ENCODE assay signal across 12 mouse cellular contexts in genomic region chr5:150599301-150600294, GRCm38 (mm10). TPM values are rescaled to one million over a fixed set of nuclear protein-coding genes. Genes with fewer than 3 reads are reported as not detected.
A peak's percentile ranks its signal among the peaks of the same experiment; 100 is the strongest.
DNase-seq lines count a peak whose midpoint lies in the region; ATAC-seq and TF ChIP-seq lines count a peak whose summit lies in the region.
"Had no signal": no experiment of that assay in that cellular context is flagged by ENCODE, and none has a peak within 500 bp of the region (broad histone marks: within the 10 kb centered on the region; RNA-seq: fewer than 3 reads in every experiment).

No protein-coding gene starts in this region.

- no peak overlapping the region for H3K9ac ChIP-seq in forebrain, embryonic 13.5 days
- H3K9ac ChIP-seq: forebrain, postnatal 0 days; hindbrain, embryonic 13.5 days had no signal

- 68% methylated on average over 13 of the region's 13 CpGs for WGBS in forebrain, embryonic 10.5 days
- 73% methylated on average over 13 of the region's 13 CpGs for WGBS in forebrain, embryonic 13.5 days
- WGBS in spleen, adult 2 months: 42% methylated on average over 13 of the region's 13 CpGs

- TF ChIP-seq CTCF in spleen, adult 2 months (IDR thresholded peaks at IDR 0.05; ENCODE audit: extremely low read depth, insufficient read depth, insufficient read length, insufficient replicate concordance): no peak

- ATAC-seq in forebrain, embryonic 13.5 days: no peak
- ATAC-seq in megakaryocyte-erythroid progenitor cell, adult 5-6 weeks (replicated peaks; ENCODE audit: low FRiP score, low TSS enrichment, poor library complexity, severe bottlenecking): peak; percentile 51
- ATAC-seq: forebrain, postnatal 0 days had no signal

- H3K36me3 ChIP-seq in forebrain, embryonic 10.5 days (replicated peaks): no peaks in the 10 kb centered on the region
- no peaks in the 10 kb centered on the region for H3K36me3 ChIP-seq in forebrain, embryonic 13.5 days (ENCODE audit: poor library complexity, severe bottlenecking)
- H3K36me3 ChIP-seq in spleen, adult 2 months (ENCODE audit: control insufficient read depth, insufficient read depth, low read length): no peaks in the 10 kb centered on the region

- H3K9me3 ChIP-seq in forebrain, embryonic 10.5 days: no peaks in the 10 kb centered on the region
- no peaks in the 10 kb centered on the region for H3K9me3 ChIP-seq in forebrain, embryonic 13.5 days (replicated peaks)
- H3K9me3 ChIP-seq: hindbrain, embryonic 13.5 days had no signal

- H3K4me1 ChIP-seq in forebrain, embryonic 10.5 days: peaks cover 42% of the 10 kb centered on the region
- H3K4me1 ChIP-seq in forebrain, embryonic 13.5 days: peaks cover 21% of the 10 kb centered on the region
- H3K4me1 ChIP-seq in spleen, adult 2 months (ENCODE audit: control insufficient read depth, insufficient read depth, insufficient read length): peaks cover 18% of the 10 kb centered on the region

- no peak for TF ChIP-seq POLR2A in spleen, adult 2 months (IDR thresholded peaks at IDR 0.05; ENCODE audit: low read depth, low read length)

- no peak overlapping the region for H3K4me3 ChIP-seq in forebrain, embryonic 10.5 days
- no peak overlapping the region for H3K4me3 ChIP-seq in forebrain, embryonic 13.5 days
- peak overlapping the region; percentile 45 for H3K4me3 ChIP-seq in spleen, adult 2 months (ENCODE audit: extremely low read depth, insufficient read depth, insufficient read length)
- H3K4me3 ChIP-seq: hindbrain, embryonic 13.5 days had no signal

- peaks cover 31% of the 10 kb centered on the region for H3K27me3 ChIP-seq in forebrain, embryonic 10.5 days (ENCODE audit: poor library complexity, severe bottlenecking)
- peaks cover 12% of the 10 kb centered on the region for H3K27me3 ChIP-seq in forebrain, embryonic 13.5 days
- H3K27me3 ChIP-seq in spleen, adult 2 months (ENCODE audit: control insufficient read depth, insufficient read depth, low read length): no peaks in the 10 kb centered on the region

- 0 out of 2 replicates have a peak overlapping the region, but pooled peaks have one; percentile 16 for H3K27ac ChIP-seq in forebrain, embryonic 10.5 days
- H3K27ac ChIP-seq in forebrain, embryonic 13.5 days: no peak overlapping the region
- H3K27ac ChIP-seq in spleen, adult 2 months (ENCODE audit: insufficient read depth, low read length): peak overlapping the region; percentile 90
- H3K27ac ChIP-seq: hindbrain, embryonic 13.5 days had no signal

- no peak overlapping the region for H3K4me2 ChIP-seq in forebrain, embryonic 13.5 days
- H3K4me2 ChIP-seq: hindbrain, embryonic 13.5 days had no signal

- no peak for DNase-seq in forebrain, embryonic 10.5 days (ENCODE audit: extremely low spot score, low spot score)
- DNase-seq in spleen, adult 2 months (ENCODE audit: low read depth in 1 of 2, low spot score in 2 of 2): no peak
- DNase-seq in spleen, postnatal 4 days (ENCODE audit: low spot score in 2 of 2): no peak
- peak; percentile 67 for DNase-seq in fat pad, adult 2 months (ENCODE audit: extremely low read depth, low read depth, low spot score)
- no peak for DNase-seq in urinary bladder, postnatal 10 days (ENCODE audit: low spot score)
- DNase-seq in ovary, adult 18-20 months (ENCODE audit: low spot score): no peak
- DNase-seq: forebrain, postnatal 0 days; heart, adult 18-20 months; right cerebral cortex, postnatal 25 days had no signal

RNA-seq across cellular contexts. Expression of gene N4bp2l1, which starts 2.6 kb away (rescaled TPM):
- polyA plus RNA-seq in forebrain, embryonic 10.5 days (2016; fragmentation: Nextera tagmentation; extraction: Ambion mirVana): 2.6 and 3.0 TPM in 2 replicates
- polyA plus RNA-seq in forebrain, embryonic 13.5 days (2015; fragmentation: Nextera tagmentation; extraction: Ambion mirVana): 4.2 and 4.5 TPM in 2 replicates
- polyA plus RNA-seq in spleen, adult 2 months (2012; rRNA removed): 29.0 and 30.9 TPM in 2 replicates
- total RNA-seq in megakaryocyte-erythroid progenitor cell, adult 5-6 weeks (2014; fragmentation: Nextera tagmentation): 24.2 and 28.8 TPM in 2 replicates
- total RNA-seq in megakaryocyte-erythroid progenitor cell, adult 5-6 weeks (2017): 16.4 and 23.7 TPM in 2 replicates
